Mouse (Mus musculus): ENCODE data around the gene Hoxb2.

Gene Hoxb2

DNA sequence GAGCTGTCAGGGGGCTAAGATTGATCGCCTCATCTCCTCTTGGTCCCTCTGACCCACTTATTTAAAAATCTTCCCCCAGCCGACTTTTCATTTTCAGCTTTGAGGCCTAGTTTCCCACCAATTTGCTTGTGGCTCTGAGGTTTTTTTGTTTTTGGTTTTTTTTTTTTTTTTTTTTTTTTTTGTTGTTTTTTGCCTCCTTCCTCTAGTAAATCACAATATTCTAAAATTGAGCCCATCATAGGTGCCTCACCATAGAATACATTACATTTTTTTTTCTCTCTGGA, at the start of gene Hoxb2:
Gene Hoxb2 (plus strand): TSS at position 185 of the 284 bp plus-strand sequence.
- no peak for DNase-seq

DNA sequence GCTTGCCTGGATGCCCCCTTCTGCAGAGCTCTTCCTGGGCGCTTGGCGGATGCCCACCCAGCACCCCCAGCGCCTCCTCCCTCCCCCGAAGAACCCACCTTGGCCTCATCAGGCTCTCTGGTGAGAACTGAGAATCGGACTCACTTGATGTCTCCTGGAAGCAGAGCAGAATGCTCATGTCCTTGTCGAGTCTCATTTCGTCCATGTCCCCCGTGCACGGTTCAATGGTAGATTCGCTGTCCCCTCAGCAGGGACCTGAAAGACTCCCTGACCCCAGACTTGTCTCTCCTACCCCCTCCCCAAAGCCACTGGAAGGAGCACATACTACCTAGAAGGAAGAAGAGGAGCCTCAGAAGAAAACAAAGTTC, 49.3 kb upstream of the Hoxb2 start:
- no peak for DNase-seq

- no peak for DNase-seq
Observed at GRCm38 (mm10) chr11:96301837-96302236, 48.5 kb upstream of the Hoxb2 start.

- DNase-seq, result no peak
Observed at GRCm38 (mm10) chr11:96302381-96303150, 47.8 kb upstream of the Hoxb2 start.

DNA sequence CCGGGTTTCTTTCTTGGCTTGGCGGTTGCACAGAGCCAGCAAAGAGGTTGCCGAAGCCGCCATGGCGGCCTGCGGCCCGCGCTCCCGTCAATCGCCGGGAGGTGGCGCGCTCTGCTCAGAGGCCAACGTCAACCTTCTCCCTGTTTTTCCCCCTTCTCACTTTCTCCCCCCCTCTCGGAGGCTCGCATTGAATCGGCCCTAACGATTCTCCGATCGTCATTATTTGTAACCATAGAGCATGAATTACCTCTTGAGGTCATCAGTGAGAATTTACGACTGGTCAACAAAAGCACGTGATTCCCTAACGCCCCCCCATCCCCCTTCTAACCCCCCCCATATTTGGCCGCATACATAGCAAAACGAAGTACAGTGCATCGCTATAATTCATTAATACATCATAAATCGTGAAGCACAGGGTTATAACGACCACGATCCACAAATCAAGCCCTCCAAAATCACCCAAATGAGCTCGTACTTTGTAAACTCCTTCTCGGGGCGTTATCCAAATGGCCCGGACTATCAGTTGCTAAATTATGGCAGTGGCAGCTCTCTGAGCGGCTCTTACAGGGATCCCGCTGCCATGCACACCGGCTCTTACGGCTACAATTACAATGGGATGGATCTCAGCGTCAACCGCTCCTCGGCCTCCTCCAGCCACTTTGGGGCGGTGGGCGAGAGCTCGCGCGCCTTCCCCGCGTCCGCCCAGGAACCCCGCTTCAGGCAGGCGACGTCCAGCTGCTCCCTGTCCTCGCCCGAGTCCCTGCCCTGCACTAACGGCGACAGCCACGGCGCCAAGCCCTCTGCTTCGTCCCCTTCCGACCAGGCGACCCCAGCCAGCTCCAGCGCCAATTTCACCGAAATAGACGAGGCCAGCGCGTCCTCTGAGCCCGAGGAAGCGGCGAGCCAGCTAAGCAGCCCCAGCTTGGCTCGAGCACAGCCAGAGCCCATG, 46.9 kb upstream of the Hoxb2 start, which contains the start of gene Hoxb5:
Gene Hoxb5 (plus strand): TSS at position 186 of the 949 bp plus-strand sequence.
- no peak for DNase-seq

- DNase-seq, result no peak
Observed at GRCm38 (mm10) chr11:96304381-96305195, 45.7 kb upstream of the Hoxb2 start.

- no peak for DNase-seq
Observed at GRCm38 (mm10) chr11:96305505-96306182, 44.7 kb upstream of the Hoxb2 start.

DNA sequence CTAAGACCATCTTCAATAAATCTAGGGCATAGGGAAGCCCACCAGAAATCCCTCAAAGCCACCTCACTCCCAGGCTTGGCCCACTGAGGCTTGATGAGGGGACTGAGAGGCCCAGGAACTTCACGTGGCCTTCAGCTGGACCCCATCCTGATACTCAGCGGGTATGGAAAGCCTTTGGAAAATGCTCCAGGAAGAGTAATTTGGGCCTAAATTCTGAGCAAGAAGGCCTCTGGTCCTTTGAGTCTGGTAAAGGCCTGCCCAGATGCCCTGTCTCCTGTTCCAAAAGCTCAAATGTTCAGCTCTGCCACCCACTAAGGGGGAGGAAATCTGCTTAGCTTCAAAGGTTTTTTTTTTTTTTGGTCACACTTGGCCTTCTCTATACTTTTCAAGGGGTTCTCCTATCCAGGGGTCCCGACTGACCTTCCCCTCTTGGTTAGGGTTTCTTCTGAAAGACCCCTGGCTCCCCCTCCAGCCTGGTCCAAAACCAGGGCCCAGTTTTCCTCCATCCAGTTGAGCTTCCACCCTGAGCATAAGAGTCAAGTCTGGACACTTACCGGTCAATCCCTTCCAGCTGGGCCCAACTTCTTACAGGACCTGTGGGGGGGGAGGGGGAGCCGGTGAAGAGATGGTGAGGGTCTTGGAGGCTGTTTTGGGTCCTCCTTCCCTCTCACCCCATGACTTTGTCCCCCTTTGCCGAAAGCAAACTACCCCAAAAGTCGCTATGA, 44.0 kb upstream of the Hoxb2 start:
- DNase-seq, result no peak

DNA sequence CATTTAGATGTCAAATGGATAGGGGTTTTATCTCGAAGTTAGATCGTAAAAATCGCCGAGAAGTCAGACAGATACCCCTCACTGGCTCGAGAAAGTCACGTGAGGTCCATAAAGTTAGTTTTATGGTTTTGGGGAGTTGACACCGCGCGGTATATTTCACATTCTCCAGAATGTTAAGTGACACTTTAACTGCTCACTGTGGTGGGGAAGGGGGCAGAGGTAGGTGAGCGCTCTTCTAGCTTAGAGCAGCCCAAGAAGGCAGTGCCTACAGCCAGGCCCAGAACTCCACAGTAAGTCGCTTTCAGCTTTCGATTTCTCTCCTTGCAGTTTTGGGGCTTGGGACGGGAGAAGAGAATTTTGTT, 43.4 kb upstream of the Hoxb2 start:
- no peak for DNase-seq

DNA sequence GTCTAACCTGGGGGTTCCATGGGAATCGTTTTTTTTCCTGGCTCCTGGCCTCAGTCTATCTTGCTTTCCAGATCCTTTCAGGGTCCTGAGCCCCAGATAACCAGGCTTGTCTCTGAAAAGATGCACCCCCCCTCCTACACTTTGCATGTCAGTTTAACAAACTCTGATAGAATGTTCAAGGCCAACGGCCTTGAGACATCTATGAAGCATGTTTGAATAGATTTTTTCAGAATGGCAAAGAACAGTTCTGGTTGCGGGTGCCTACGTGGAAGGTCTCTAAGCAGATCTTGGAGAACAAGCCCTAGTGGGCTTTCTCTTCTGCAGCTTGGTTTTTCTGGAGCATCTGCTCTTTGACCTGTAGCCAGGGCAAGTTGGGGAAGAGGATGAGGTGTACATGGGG, 41.6 kb upstream of the Hoxb2 start:
- DNase-seq, result no peak

- DNase-seq, result no peak
Observed at GRCm38 (mm10) chr11:96309288-96309687, 41.0 kb upstream of the Hoxb2 start.

- DNase-seq, result no peak
Observed at GRCm38 (mm10) chr11:96310183-96310938, 40.0 kb upstream of the Hoxb2 start.

- DNase-seq, result no peak
Observed at GRCm38 (mm10) chr11:96311097-96311496, 39.2 kb upstream of the Hoxb2 start.

GRCm38 (mm10) chr11:96311520-96312417, 38.6 kb upstream of the Hoxb2 start:
- no peak for DNase-seq

DNA sequence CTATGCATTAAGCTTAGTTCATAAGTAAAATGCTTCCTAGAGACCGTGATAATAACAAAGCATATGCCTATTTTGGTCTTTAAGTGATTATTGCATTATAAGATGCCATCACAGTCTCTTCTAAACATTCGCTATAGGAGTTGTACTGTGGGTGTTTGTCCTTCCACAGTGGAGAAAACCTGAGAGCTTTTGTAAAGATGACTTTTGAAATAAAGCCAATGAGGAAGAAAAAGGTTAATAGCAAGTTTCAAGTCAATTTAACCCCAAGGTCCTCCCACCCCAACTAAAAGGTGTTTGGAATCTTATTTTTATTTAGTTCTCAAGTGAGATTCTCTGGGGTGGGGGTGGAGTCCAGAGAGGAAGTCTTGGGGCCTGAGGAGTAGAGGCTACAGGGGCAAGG, 37.2 kb upstream of the Hoxb2 start:
- no peak for DNase-seq

GRCm38 (mm10) chr11:96313806-96314428, 36.4 kb upstream of the Hoxb2 start:
- no peak for DNase-seq

GRCm38 (mm10) chr11:96314671-96315343, 35.5 kb upstream of the Hoxb2 start:
- DNase-seq, result no peak

- DNase-seq, result no peak
Observed at GRCm38 (mm10) chr11:96315344-96315681, 35.0 kb upstream of the Hoxb2 start.

Measured in right cerebral cortex, postnatal 25 days (tissue).